In the genomic region with DNA sequence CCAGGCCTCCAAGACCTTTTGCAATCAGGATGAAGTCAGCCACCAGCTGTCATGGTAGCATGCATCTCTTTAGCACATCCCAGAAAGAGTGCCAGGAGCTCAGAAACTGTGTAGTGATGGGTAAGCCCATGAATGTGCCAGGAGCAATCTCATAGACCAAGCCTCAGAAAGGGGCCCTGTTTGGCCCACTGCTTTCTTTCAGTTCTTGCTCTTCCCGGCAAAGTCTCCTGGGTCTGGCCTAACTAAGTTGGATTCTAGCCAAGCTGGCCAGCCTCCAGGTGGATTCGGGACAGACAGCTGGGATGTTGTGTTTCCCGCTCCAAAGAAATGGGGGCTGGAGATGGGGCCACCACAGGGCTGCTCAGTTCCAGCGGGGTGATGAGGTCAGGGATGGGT, we compare ENCODE assay signal across 9 mouse cellular contexts. TPM values are rescaled to one million over a fixed set of nuclear protein-coding genes. Genes with fewer than 3 reads are reported as not detected.
DNase-seq lines count a peak whose midpoint lies in the region; ATAC-seq and TF ChIP-seq lines count a peak whose summit lies in the region.
"Had no signal": no experiment of that assay in that cellular context is flagged by ENCODE, and none has a peak within 500 bp of the region (broad histone marks: within the 10 kb centered on the region; RNA-seq: fewer than 3 reads in every experiment).

No protein-coding gene starts in this region.

- no peak for TF ChIP-seq EP300 in heart, postnatal 0 days (IDR thresholded peaks at IDR 0.05; ENCODE audit: low read depth)

- H3K4me3 ChIP-seq in midbrain, embryonic 11.5 days (ENCODE audit: low read depth, low read length) = no peak overlapping the region
- H3K4me3 ChIP-seq in midbrain, embryonic 10.5 days = no peak overlapping the region
- no peak overlapping the region for H3K4me3 ChIP-seq in brown adipose tissue, adult 24 weeks (ENCODE audit: insufficient read depth, low read depth, low read length)
- H3K4me3 ChIP-seq in heart, postnatal 0 days (ENCODE audit: low read depth, low read length) = no peak overlapping the region

- no peak for ATAC-seq in midbrain, embryonic 11.5 days (ENCODE audit: low FRiP score)
- peak; percentile 49 for ATAC-seq in heart, postnatal 0 days (ENCODE audit: insufficient read depth, low read depth)

- no peak overlapping the region for H3K9ac ChIP-seq in midbrain, embryonic 11.5 days (ENCODE audit: low read length)
- no peak overlapping the region for H3K9ac ChIP-seq in heart, postnatal 0 days (replicated peaks; ENCODE audit: low read depth, low read length)

- no peak for TF ChIP-seq CTCF in heart, postnatal 0 days (IDR thresholded peaks at IDR 0.05; ENCODE audit: low read depth)

- H3K27ac ChIP-seq in midbrain, embryonic 11.5 days (ENCODE audit: low read depth, low read length) = no peak overlapping the region
- no peak overlapping the region for H3K27ac ChIP-seq in midbrain, embryonic 10.5 days (replicated peaks)
- H3K27ac ChIP-seq in brown adipose tissue, adult 24 weeks (replicated peaks; ENCODE audit: low read depth, low read length) = 0 out of 2 replicates have a peak overlapping the region, but pooled peaks have one; percentile 9
- peak overlapping the region; percentile 39 for H3K27ac ChIP-seq in heart, postnatal 0 days (ENCODE audit: low read depth)

- no peaks in the 10 kb centered on the region for H3K36me3 ChIP-seq in midbrain, embryonic 11.5 days (ENCODE audit: control insufficient read depth, insufficient read depth, low read length)
- H3K36me3 ChIP-seq in midbrain, embryonic 10.5 days = no peaks in the 10 kb centered on the region
- H3K36me3 ChIP-seq in heart, postnatal 0 days (replicated peaks; ENCODE audit: control insufficient read depth, insufficient read depth, low read length) = no peaks in the 10 kb centered on the region

- no peak overlapping the region for H3K4me2 ChIP-seq in midbrain, embryonic 11.5 days
- H3K4me2 ChIP-seq in heart, postnatal 0 days (ENCODE audit: low read depth, low read length) = no peak overlapping the region

- no peaks in the 10 kb centered on the region; the same call in 1 of the 2 replicates for H3K4me1 ChIP-seq in midbrain, embryonic 11.5 days (ENCODE audit: control insufficient read depth, insufficient read depth, low read length)
- peaks cover 15% of the 10 kb centered on the region for H3K4me1 ChIP-seq in midbrain, embryonic 10.5 days
- peaks cover 6% of the 10 kb centered on the region; the same call in 1 of the 2 replicates for H3K4me1 ChIP-seq in brown adipose tissue, adult 24 weeks (ENCODE audit: control insufficient read depth, insufficient read depth, insufficient read length, low read length)
- H3K4me1 ChIP-seq in heart, postnatal 0 days (ENCODE audit: control insufficient read depth, insufficient read depth) = peaks cover 27% of the 10 kb centered on the region

- no peaks in the 10 kb centered on the region for H3K9me3 ChIP-seq in midbrain, embryonic 11.5 days (ENCODE audit: control insufficient read depth, low read length)
- H3K9me3 ChIP-seq in midbrain, embryonic 10.5 days (replicated peaks) = no peaks in the 10 kb centered on the region
- no peaks in the 10 kb centered on the region for H3K9me3 ChIP-seq in heart, postnatal 0 days (replicated peaks; ENCODE audit: control insufficient read depth, low read length)

- 92% methylated on average over 4 of the region's 4 CpGs for WGBS in midbrain, embryonic 11.5 days
- 89% methylated on average over 4 of the region's 4 CpGs for WGBS in midbrain, embryonic 10.5 days
- WGBS in heart, postnatal 0 days = 4% methylated on average over 4 of the region's 4 CpGs

- peak; percentile 75 for DNase-seq in midbrain, embryonic 11.5 days (ENCODE audit: low spot score, missing footprints)
- no peak for DNase-seq in midbrain, embryonic 10.5 days (ENCODE audit: low spot score)
- no peak for DNase-seq in heart, postnatal 0 days (ENCODE audit: low spot score)
- peak; percentile 58 for DNase-seq in layer of hippocampus, adult 9-11 months
- DNase-seq in ovary, postnatal 14 days (ENCODE audit: low spot score) = peak; percentile 79
- DNase-seq in embryo, embryonic 11 days = no peak

- no peaks in the 10 kb centered on the region for H3K27me3 ChIP-seq in midbrain, embryonic 11.5 days (ENCODE audit: control insufficient read depth, insufficient read depth, low read length)
- peaks cover 21% of the 10 kb centered on the region; the same call in 1 of the 2 replicates for H3K27me3 ChIP-seq in midbrain, embryonic 10.5 days (ENCODE audit: low read depth, poor library complexity, severe bottlenecking)
- H3K27me3 ChIP-seq in heart, postnatal 0 days (ENCODE audit: control insufficient read depth, insufficient read depth, low read length) = no peaks in the 10 kb centered on the region

RNA-seq across cellular contexts. Expression of a gene that starts 17.0 kb away (rescaled TPM):
- 2.5 and 2.9 TPM in 2 replicates for polyA plus RNA-seq in midbrain, embryonic 11.5 days (2014; fragmentation: Nextera tagmentation; extraction: Ambion mirVana)
- 2.9 and 3.9 TPM in 2 replicates for polyA plus RNA-seq in midbrain, embryonic 10.5 days (2016; fragmentation: Nextera tagmentation; extraction: Ambion mirVana)
- polyA plus RNA-seq in brown adipose tissue, adult 24 weeks (2012; ENCODE audit: insufficient read depth, insufficient read length, missing spikeins) = not detected in 2 replicates
- 4.4 and 5.0 TPM in 2 replicates for total RNA-seq in heart, postnatal 0 days (2014; rRNA removed; ENCODE audit: low replicate concordance)
- polyA plus RNA-seq in heart, postnatal 0 days (2015; fragmentation: Nextera tagmentation; extraction: Ambion mirVana) = 3.6 and 4.0 TPM in 2 replicates
- total RNA-seq: neutrophil, adult 5-6 weeks had no signal

RNA-seq across cellular contexts. Expression of a gene that starts 24.7 kb away (rescaled TPM):
- 91.5 and 93.6 TPM in 2 replicates for polyA plus RNA-seq in midbrain, embryonic 11.5 days (2014; fragmentation: Nextera tagmentation; extraction: Ambion mirVana)
- 120 and 121 TPM in 2 replicates for polyA plus RNA-seq in midbrain, embryonic 10.5 days (2016; fragmentation: Nextera tagmentation; extraction: Ambion mirVana)
- polyA plus RNA-seq in brown adipose tissue, adult 24 weeks (2012; ENCODE audit: insufficient read depth, insufficient read length, missing spikeins) = 14.8 and 25.4 TPM in 2 replicates
- 54.0 and 106 TPM in 2 replicates for total RNA-seq in heart, postnatal 0 days (2014; rRNA removed; ENCODE audit: low replicate concordance)
- polyA plus RNA-seq in heart, postnatal 0 days (2015; fragmentation: Nextera tagmentation; extraction: Ambion mirVana) = 48.6 and 49.4 TPM in 2 replicates

RNA-seq across cellular contexts. Expression of a gene that starts 43.6 kb away (rescaled TPM):
- polyA plus RNA-seq in midbrain, embryonic 11.5 days (2014; fragmentation: Nextera tagmentation; extraction: Ambion mirVana) = 1.9 and 2.1 TPM in 2 replicates
- polyA plus RNA-seq in midbrain, embryonic 10.5 days (2016; fragmentation: Nextera tagmentation; extraction: Ambion mirVana) = 1.7 and 2.6 TPM in 2 replicates
- 0.36 TPM in 1 of 2 replicates, not detected in the other for polyA plus RNA-seq in brown adipose tissue, adult 24 weeks (2012; ENCODE audit: insufficient read depth, insufficient read length, missing spikeins)
- total RNA-seq in heart, postnatal 0 days (2014; rRNA removed; ENCODE audit: low replicate concordance) = 0.04 and 0.11 TPM in 2 replicates
- 0.95 and 1.1 TPM in 2 replicates for polyA plus RNA-seq in heart, postnatal 0 days (2015; fragmentation: Nextera tagmentation; extraction: Ambion mirVana)
- total RNA-seq: hematopoietic stem cell, adult 5-6 weeks; neutrophil, adult 5-6 weeks had no signal

Comparison
In these comparisons a context has a peak if more than half of its experiments do, and no peak if none do; other contexts are left out.
1. DNase-seq: peak in midbrain, embryonic 11.5 days (single experiment), layer of hippocampus, adult 9-11 months (single experiment) and ovary, postnatal 14 days (single experiment); none in midbrain, embryonic 10.5 days (single experiment), heart, postnatal 0 days (single experiment) and embryo, embryonic 11 days (single experiment).
2. H3K27ac ChIP-seq: peak in brown adipose tissue, adult 24 weeks (single experiment) and heart, postnatal 0 days (single experiment); none in midbrain, embryonic 11.5 days (single experiment) and midbrain, embryonic 10.5 days (single experiment).